Mouse (Mus musculus): ENCODE measurements around the gene Pik3ca. TPM values are rescaled to one million over a fixed set of nuclear protein-coding genes. Genes with fewer than 3 reads are reported as not detected.

Pik3ca gene
- polyA plus RNA-seq, 1 experiment from 2014 or later = 17.3 TPM

DNA sequence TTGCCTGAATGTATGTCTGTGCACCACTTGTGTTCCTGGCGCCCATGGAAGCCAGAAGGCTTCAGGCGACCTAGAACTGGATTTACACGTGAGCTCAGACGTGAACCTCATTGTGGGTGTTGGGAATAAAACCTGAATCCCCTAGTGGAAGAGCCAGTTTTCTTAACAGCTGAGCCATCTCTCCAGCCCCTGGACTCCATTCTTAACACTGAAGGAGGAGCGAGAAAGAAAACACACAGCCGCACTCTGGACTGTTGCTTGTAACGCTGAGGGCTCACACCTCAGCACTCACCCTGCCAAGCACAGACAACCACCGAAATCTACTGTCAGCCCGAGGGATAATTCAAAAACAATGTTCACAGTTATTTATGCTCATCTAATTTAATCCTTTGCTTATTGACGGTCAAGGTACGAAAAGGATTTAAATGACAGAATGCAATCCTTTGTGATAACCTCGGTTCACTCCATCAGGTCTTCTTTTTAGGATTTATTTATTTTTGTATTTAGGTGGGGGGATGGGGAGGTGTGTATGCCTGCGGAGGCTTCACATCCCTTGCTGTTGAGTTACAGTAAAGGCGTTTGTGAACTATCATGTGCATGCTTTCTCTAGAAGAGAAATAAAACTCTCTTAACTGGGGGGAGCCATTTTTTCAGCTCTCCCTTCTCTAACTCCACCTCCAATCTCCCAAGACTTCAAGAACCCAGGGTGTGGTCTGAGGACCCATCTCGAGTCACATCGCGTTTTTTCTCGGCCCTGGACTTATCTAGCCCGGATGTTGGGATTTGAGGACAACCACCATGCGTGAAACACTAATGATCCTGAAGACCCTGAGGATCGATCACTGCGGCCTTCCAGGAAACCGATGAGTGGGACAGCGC, 112.3 kb downstream of the Pik3ca start, which contains the start of gene Zfp639:
Gene Zfp639 (plus strand): TSS at position 764 of the 879 bp plus-strand sequence.
- WGBS = 4% methylated on average over 24 of the region's 24 CpGs
- ATAC-seq (ENCODE audit: insufficient read depth) = no peak; the same call in 1 of the 2 replicates
- Histone ChIP-seq H3K27ac (ENCODE audit: low read depth) (peak within 1 kb of the TSS; percentile 78), H3K9me3 (ENCODE audit: low read depth, low read length) (no peaks in the 10 kb centered on the region), H3K4me1 (ENCODE audit: insufficient read depth) (no peaks in the 10 kb centered on the region), H3K4me2 (peak within 1 kb of the TSS; percentile 71), H3K27me3 (ENCODE audit: insufficient read depth, low read length) (no peaks in the 10 kb centered on the region), H3K9ac (peak within 1 kb of the TSS; percentile 95), H3K4me3 (ENCODE audit: low read depth, low read length) (peak within 1 kb of the TSS; percentile 84), H3K36me3 (ENCODE audit: insufficient read depth) (peaks cover 14% of the 10 kb centered on the region)
- no peak for TF ChIP-seq CTCF (IDR thresholded peaks at IDR 0.05; ENCODE audit: low read depth)
- peak; percentile 40 for DNase-seq

- DNase-seq (peak; percentile 96), ATAC-seq (ENCODE audit: insufficient read depth) (peak; percentile 93)
- H3K4me2 ChIP-seq = peak overlapping the region; percentile 71
- no peaks in the 10 kb centered on the region for H3K9me3 ChIP-seq (ENCODE audit: low read depth, low read length)
- peak; percentile 86 for TF ChIP-seq CTCF (IDR thresholded peaks at IDR 0.05; ENCODE audit: low read depth)
- H3K9ac ChIP-seq = peak overlapping the region; percentile 95
- H3K27me3 ChIP-seq (ENCODE audit: insufficient read depth, low read length) = no peaks in the 10 kb centered on the region
- peak overlapping the region; percentile 78 for H3K27ac ChIP-seq (ENCODE audit: low read depth)
- no peaks in the 10 kb centered on the region for H3K4me1 ChIP-seq (ENCODE audit: insufficient read depth)
- H3K36me3 ChIP-seq (ENCODE audit: insufficient read depth) = peaks cover 21% of the 10 kb centered on the region
- WGBS = under 1% methylated on average over 69 of the region's 69 CpGs
- peak overlapping the region; percentile 84 for H3K4me3 ChIP-seq (ENCODE audit: low read depth, low read length)
Observed at GRCm38 (mm10) chr3:32510375-32511190, 113.1 kb downstream of the Pik3ca start.

GRCm38 (mm10) chr3:32511191-32511550, 113.7 kb downstream of the Pik3ca start:
- H3K27me3 ChIP-seq (ENCODE audit: insufficient read depth, low read length) = no peaks in the 10 kb centered on the region
- DNase-seq (peak; percentile 49), ATAC-seq (ENCODE audit: insufficient read depth) (no peak)
- peak overlapping the region; percentile 95 for H3K9ac ChIP-seq
- no peaks in the 10 kb centered on the region for H3K9me3 ChIP-seq (ENCODE audit: low read depth, low read length)
- TF ChIP-seq CTCF (IDR thresholded peaks at IDR 0.05; ENCODE audit: low read depth) = no peak
- 2% methylated on average over 13 of the region's 13 CpGs for WGBS
- no peaks in the 10 kb centered on the region for H3K4me1 ChIP-seq (ENCODE audit: insufficient read depth)
- H3K4me3 ChIP-seq (ENCODE audit: low read depth, low read length) = peak overlapping the region; percentile 84
- H3K4me2 ChIP-seq = peak overlapping the region; percentile 71
- H3K36me3 ChIP-seq (ENCODE audit: insufficient read depth) = peaks cover 27% of the 10 kb centered on the region
- peak overlapping the region; percentile 78; the same call in 1 of the 2 replicates for H3K27ac ChIP-seq (ENCODE audit: low read depth)

- H3K4me1 ChIP-seq (ENCODE audit: insufficient read depth) = no peaks in the 10 kb centered on the region
- no peaks in the 10 kb centered on the region for H3K27me3 ChIP-seq (ENCODE audit: insufficient read depth, low read length)
- peaks cover 42% of the 10 kb centered on the region for H3K36me3 ChIP-seq (ENCODE audit: insufficient read depth)
- H3K4me2 ChIP-seq = 0 out of 2 replicates have a peak overlapping the region, but pooled peaks have one; percentile 18
- no peak for TF ChIP-seq CTCF (IDR thresholded peaks at IDR 0.05; ENCODE audit: low read depth)
- no peak overlapping the region for H3K27ac ChIP-seq (ENCODE audit: low read depth)
- DNase-seq = no peak
- no peak overlapping the region for H3K9ac ChIP-seq
- no peak for ATAC-seq (ENCODE audit: insufficient read depth)
- WGBS = 76% methylated on average over 7 of the region's 7 CpGs
- no peak overlapping the region for H3K4me3 ChIP-seq (ENCODE audit: low read depth, low read length)
- no peaks in the 10 kb centered on the region for H3K9me3 ChIP-seq (ENCODE audit: low read depth, low read length)
Observed at GRCm38 (mm10) chr3:32512686-32513284, 115.3 kb downstream of the Pik3ca start.

GRCm38 (mm10) chr3:32513528-32513927, 116.1 kb downstream of the Pik3ca start:
- no peaks in the 10 kb centered on the region for H3K9me3 ChIP-seq (ENCODE audit: low read depth, low read length)
- H3K36me3 ChIP-seq (ENCODE audit: insufficient read depth) = peaks cover 49% of the 10 kb centered on the region
- TF ChIP-seq CTCF (IDR thresholded peaks at IDR 0.05; ENCODE audit: low read depth) = no peak
- H3K4me2 ChIP-seq = no peak overlapping the region
- H3K27me3 ChIP-seq (ENCODE audit: insufficient read depth, low read length) = no peaks in the 10 kb centered on the region
- DNase-seq = no peak
- no peak overlapping the region for H3K4me3 ChIP-seq (ENCODE audit: low read depth, low read length)
- H3K9ac ChIP-seq = no peak overlapping the region
- no peak overlapping the region for H3K27ac ChIP-seq (ENCODE audit: low read depth)
- no peak for ATAC-seq (ENCODE audit: insufficient read depth)
- H3K4me1 ChIP-seq (ENCODE audit: insufficient read depth) = no peaks in the 10 kb centered on the region

Other genes starting within 250 kb of the Pik3ca start
- 4.9 and 5.2 TPM in 2 replicates for gene Zmat3, start 31.7 kb upstream of the Pik3ca start, polyA plus RNA-seq (2014; fragmentation: Nextera tagmentation; extraction: Ambion mirVana)
- 0.21 TPM in 1 of 2 replicates, not detected in the other for gene Kcnmb3, start 94.6 kb downstream of the Pik3ca start, polyA plus RNA-seq (2014; fragmentation: Nextera tagmentation; extraction: Ambion mirVana)
- 43.0 and 47.0 TPM in 2 replicates for gene Zfp639, start 112.6 kb downstream of the Pik3ca start, polyA plus RNA-seq (2014; fragmentation: Nextera tagmentation; extraction: Ambion mirVana)
- gene Mfn1, start 131.8 kb downstream of the Pik3ca start, polyA plus RNA-seq (2014; fragmentation: Nextera tagmentation; extraction: Ambion mirVana) = 32.8 and 33.0 TPM in 2 replicates
- 71.0 and 71.4 TPM in 2 replicates for gene Gnb4, start 218.9 kb downstream of the Pik3ca start, polyA plus RNA-seq (2014; fragmentation: Nextera tagmentation; extraction: Ambion mirVana)

Measured in lung, embryonic 14.5 days (tissue).